Mouse (Mus musculus): Measurements from ENCODE around the gene Hist1h3h. TPM values are rescaled to one million over a fixed set of nuclear protein-coding genes. Genes with fewer than 3 reads are reported as not detected.
"Not testable (repeated sequence)": the region's sequence is repeated elsewhere in the genome, so short reads cannot be mapped to it uniquely, and the experiment has no call there.

Gene Hist1h3h
- 14.2 and 15.6 TPM in 2 replicates for polyA plus RNA-seq (2015; fragmentation: Nextera tagmentation; extraction: Ambion mirVana)

DNA sequence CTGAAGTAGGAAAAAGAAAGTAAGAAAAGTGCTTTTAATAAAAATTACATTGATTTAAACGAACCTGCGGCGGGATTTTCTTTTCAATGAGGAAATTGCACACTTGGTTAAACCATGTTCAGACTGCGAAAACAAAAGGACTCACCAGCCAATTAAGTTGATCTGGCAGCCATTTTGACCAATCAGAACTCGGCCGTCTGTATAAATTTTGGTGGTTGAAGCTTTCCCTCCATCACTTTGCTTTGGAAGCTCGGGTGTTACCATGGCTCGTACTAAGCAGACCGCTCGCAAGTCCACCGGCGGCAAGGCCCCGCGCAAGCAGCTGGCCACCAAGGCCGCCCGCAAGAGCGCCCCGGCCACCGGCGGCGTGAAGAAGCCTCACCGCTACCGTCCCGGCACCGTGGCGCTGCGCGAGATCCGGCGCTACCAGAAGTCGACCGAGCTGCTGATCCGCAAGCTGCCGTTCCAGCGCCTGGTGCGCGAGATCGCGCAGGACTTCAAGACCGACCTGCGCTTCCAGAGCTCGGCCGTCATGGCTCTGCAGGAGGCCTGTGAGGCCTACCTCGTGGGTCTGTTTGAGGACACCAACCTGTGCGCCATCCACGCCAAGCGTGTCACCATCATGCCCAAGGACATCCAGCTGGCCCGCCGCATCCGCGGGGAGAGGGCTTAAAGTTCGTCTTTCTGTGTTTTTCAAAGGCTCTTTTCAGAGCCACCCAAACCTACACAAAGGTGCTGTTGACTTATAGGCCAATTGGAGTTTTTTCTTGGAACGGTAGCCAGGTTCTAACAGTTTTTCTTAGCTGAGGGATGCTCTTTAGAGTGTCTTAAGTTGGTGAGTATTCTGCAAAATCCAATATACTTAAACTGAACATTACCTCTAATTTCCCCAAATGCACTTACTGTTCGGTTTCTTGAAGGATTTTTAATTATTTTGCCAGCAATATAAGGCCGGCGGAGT lies at the start of gene Hist1h3h:
Gene Hist1h3h, plus strand, starts transcription at position 263 of the 961 bp plus-strand sequence.
- Histone ChIP-seq H3K4me1 (peaks cover 42% of the 10 kb centered on the region), H3K4me2 (peak within 1 kb of the TSS; percentile 79), H3K9ac (peak within 1 kb of the TSS; percentile 65), H3K27ac (peak within 1 kb of the TSS; percentile 98), H3K4me3 (replicated peaks) (peak within 1 kb of the TSS; percentile 51)
- WGBS, result 1% methylated on average over 24 of the region's 56 CpGs
- peak; percentile 41 for ATAC-seq (replicated peaks; ENCODE audit: low FRiP score)
- not testable (repeated sequence) for H3K27me3 ChIP-seq; H3K36me3 ChIP-seq; H3K9me3 ChIP-seq (replicated peaks)

- Histone ChIP-seq H3K9ac (no peak within 1 kb of the TSS), H3K4me2 (no peak within 1 kb of the TSS), H3K4me1 (no peaks in the 10 kb centered on the region), H3K27me3 (no peaks in the 10 kb centered on the region), H3K4me3 (replicated peaks) (no peak within 1 kb of the TSS), H3K36me3 (no peaks in the 10 kb centered on the region), H3K27ac (no peak within 1 kb of the TSS), H3K9me3 (replicated peaks) (no peaks in the 10 kb centered on the region)
- no peak for ATAC-seq (replicated peaks; ENCODE audit: low FRiP score)
- 84% methylated on average over 2 of the region's 2 CpGs for WGBS
Measured at GRCm38 (mm10) chr13:21677305-21677704, 40.2 kb upstream of the Hist1h3h start, which contains the start of gene Olfr1360. Gene Olfr1360, minus strand, starts transcription at chr13:21677405.

GRCm38 (mm10) chr13:21697811-21698210 lies 19.6 kb upstream of the Hist1h3h start, which contains the start of gene Olfr1359:
Gene Olfr1359, plus strand, starts transcription at chr13:21698111.
- ATAC-seq (replicated peaks; ENCODE audit: low FRiP score), result no peak
- no peaks in the 10 kb centered on the region for H3K9me3 ChIP-seq (replicated peaks)

GRCm38 (mm10) chr13:21706669-21707068 lies 10.8 kb upstream of the Hist1h3h start:
- Histone ChIP-seq H3K4me1 (0 out of 2 replicates have a peak, but pooled peaks cover 6% of the 10 kb centered on the region), H3K36me3 (no peaks in the 10 kb centered on the region), H3K27ac (no peak overlapping the region), H3K4me2 (no peak overlapping the region), H3K9ac (no peak overlapping the region), H3K4me3 (replicated peaks) (no peak overlapping the region), H3K9me3 (replicated peaks) (no peaks in the 10 kb centered on the region), H3K27me3 (no peaks in the 10 kb centered on the region)
- ATAC-seq (replicated peaks; ENCODE audit: low FRiP score), result no peak
- 75% methylated on average over 4 of the region's 4 CpGs for WGBS

More at GRCm38 (mm10) chr13:21697811-21698210, 19.6 kb upstream of the Hist1h3h start, which contains the start of gene Olfr1359:
- Histone ChIP-seq H3K4me1 (no peaks in the 10 kb centered on the region), H3K4me3 (replicated peaks) (no peak within 1 kb of the TSS), H3K36me3 (no peaks in the 10 kb centered on the region), H3K4me2 (no peak within 1 kb of the TSS), H3K27ac (no peak within 1 kb of the TSS), H3K27me3 (no peaks in the 10 kb centered on the region), H3K9ac (no peak within 1 kb of the TSS)

- Histone ChIP-seq H3K27me3 (no peaks in the 10 kb centered on the region), H3K4me1 (peaks cover 13% of the 10 kb centered on the region), H3K9ac (peak overlapping the region; percentile 48; the same call in 1 of the 2 replicates), H3K9me3 (replicated peaks) (no peaks in the 10 kb centered on the region), H3K4me3 (replicated peaks) (peak overlapping the region; percentile 77), H3K4me2 (peak overlapping the region; percentile 75), H3K36me3 (no peaks in the 10 kb centered on the region), H3K27ac (peak overlapping the region; percentile 93)
- WGBS, result under 1% methylated on average over 32 of the region's 32 CpGs
- ATAC-seq (replicated peaks; ENCODE audit: low FRiP score), result peak; percentile 76
Measured at GRCm38 (mm10) chr13:21710031-21710711, 7.3 kb upstream of the Hist1h3h start.

- peak; percentile 80 for ATAC-seq (replicated peaks; ENCODE audit: low FRiP score)
- Histone ChIP-seq H3K4me2 (peak overlapping the region; percentile 75), H3K36me3 (no peaks in the 10 kb centered on the region), H3K27ac (peak overlapping the region; percentile 54; the same call in 1 of the 2 replicates), H3K9ac (peak overlapping the region; percentile 45), H3K27me3 (no peaks in the 10 kb centered on the region), H3K4me3 (replicated peaks) (peak overlapping the region; percentile 77), H3K4me1 (peaks cover 17% of the 10 kb centered on the region), H3K9me3 (replicated peaks) (no peaks in the 10 kb centered on the region)
- WGBS, result 2% methylated on average over 22 of the region's 22 CpGs
Measured at GRCm38 (mm10) chr13:21710821-21711525, 6.5 kb upstream of the Hist1h3h start.

- peaks cover 17% of the 10 kb centered on the region for H3K4me1 ChIP-seq
- H3K4me3 ChIP-seq (replicated peaks), result peak overlapping the region; percentile 77
- no peaks in the 10 kb centered on the region for H3K27me3 ChIP-seq
- H3K4me2 ChIP-seq, result peak overlapping the region; percentile 75
- no peak for ATAC-seq (replicated peaks; ENCODE audit: low FRiP score)
- no peaks in the 10 kb centered on the region for H3K9me3 ChIP-seq (replicated peaks)
- peak overlapping the region; percentile 45; the same call in 1 of the 2 replicates for H3K9ac ChIP-seq
- 28% methylated on average over 4 of the region's 4 CpGs for WGBS
- H3K36me3 ChIP-seq, result no peaks in the 10 kb centered on the region
- H3K27ac ChIP-seq, result no peak overlapping the region
Measured at GRCm38 (mm10) chr13:21711698-21712097, 5.8 kb upstream of the Hist1h3h start.

DNA sequence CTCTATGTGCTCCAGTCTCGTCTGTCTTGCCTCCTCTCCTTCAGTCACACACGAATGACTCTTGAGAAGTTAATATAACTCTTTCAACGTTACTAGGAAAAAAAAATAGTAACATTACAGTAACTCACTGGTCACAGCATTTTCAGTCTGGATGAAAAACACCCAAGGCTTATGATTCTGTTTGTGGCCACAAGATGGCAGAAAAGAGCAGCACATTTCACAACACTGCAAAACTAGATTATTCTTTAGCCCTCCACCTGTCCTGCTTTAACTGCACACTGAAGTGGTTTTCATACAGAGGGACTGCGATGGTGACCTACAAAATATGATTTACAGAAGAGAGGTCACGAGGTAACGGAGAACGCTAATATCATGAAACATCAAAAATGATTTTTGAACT lies 2.7 kb upstream of the Hist1h3h start:
- Histone ChIP-seq H3K27ac (peak overlapping the region; percentile 98), H3K4me3 (replicated peaks) (peak overlapping the region; percentile 49), H3K9me3 (replicated peaks) (no peaks in the 10 kb centered on the region), H3K27me3 (no peaks in the 10 kb centered on the region), H3K4me2 (peak overlapping the region; percentile 79), H3K9ac (peak overlapping the region; percentile 67; the same call in 1 of the 2 replicates), H3K4me1 (peaks cover 30% of the 10 kb centered on the region), H3K36me3 (no peaks in the 10 kb centered on the region)
- ATAC-seq (replicated peaks; ENCODE audit: low FRiP score), result no peak
- WGBS, result under 1% methylated on average over 7 of the region's 7 CpGs

DNA sequence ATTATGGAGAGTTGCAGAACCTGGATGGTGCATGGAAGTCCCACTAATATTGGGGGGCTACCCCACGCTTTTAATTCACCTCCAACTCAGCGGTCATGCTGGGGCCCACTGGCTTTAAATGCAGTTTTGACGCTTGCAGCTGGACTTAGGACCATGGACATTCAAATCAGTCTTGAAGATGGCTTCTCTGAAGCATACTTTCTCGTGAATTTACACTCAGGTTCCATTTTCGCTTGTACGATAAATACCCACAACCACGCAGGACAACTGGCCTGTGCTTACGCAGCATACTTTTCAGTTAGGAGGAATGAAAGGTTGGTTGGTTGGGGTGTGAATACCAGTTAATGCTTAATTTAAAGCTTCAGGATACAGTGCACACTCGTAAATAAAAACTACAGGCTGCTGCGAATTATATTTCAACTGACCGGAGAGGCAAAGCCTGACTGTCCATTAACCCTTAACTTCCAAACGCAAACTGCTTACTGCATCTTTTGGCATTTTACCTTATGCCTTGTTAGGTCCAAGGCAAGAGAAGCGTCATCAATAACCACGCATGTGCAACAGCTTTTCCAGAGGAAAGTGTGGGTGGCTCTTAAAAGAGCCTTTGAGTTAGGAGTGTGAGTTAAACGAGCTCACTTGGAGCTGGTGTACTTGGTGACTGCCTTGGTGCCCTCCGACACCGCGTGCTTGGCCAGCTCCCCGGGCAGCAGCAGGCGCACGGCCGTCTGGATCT lies 2.2 kb upstream of the Hist1h3h start:
- no peaks in the 10 kb centered on the region for H3K36me3 ChIP-seq
- H3K27me3 ChIP-seq, result no peaks in the 10 kb centered on the region
- peak overlapping the region; percentile 49 for H3K4me3 ChIP-seq (replicated peaks)
- H3K9ac ChIP-seq, result peak overlapping the region; percentile 67
- peaks cover 36% of the 10 kb centered on the region for H3K4me1 ChIP-seq
- H3K9me3 ChIP-seq (replicated peaks), result no peaks in the 10 kb centered on the region
- WGBS, result under 1% methylated on average over 22 of the region's 22 CpGs
- no peak for ATAC-seq (replicated peaks; ENCODE audit: low FRiP score)
- peak overlapping the region; percentile 98 for H3K27ac ChIP-seq
- peak overlapping the region; percentile 79 for H3K4me2 ChIP-seq

- ATAC-seq (replicated peaks; ENCODE audit: low FRiP score), result peak; percentile 94
- H3K36me3 ChIP-seq, result not testable (repeated sequence)
- under 1% methylated on average over 37 of the region's 50 CpGs for WGBS
Measured at GRCm38 (mm10) chr13:21715864-21716539, 1.5 kb upstream of the Hist1h3h start, which contains the start of the genes Hist1h2bl and Hist1h2ai. Gene Hist1h2bl, minus strand, starts transcription at chr13:21716143. Gene Hist1h2ai, plus strand, starts transcription at chr13:21716422.

More at GRCm38 (mm10) chr13:21715864-21716539, 1.5 kb upstream of the Hist1h3h start, which contains the start of the genes Hist1h2bl and Hist1h2ai:
- H3K27ac ChIP-seq, result peak within 1 kb of the TSS; percentile 98
- H3K9ac ChIP-seq, result peak within 1 kb of the TSS; percentile 67
- H3K27me3 ChIP-seq; H3K9me3 ChIP-seq (replicated peaks): not testable (repeated sequence)
- H3K4me1 ChIP-seq, result peaks cover 42% of the 10 kb centered on the region
- H3K4me2 ChIP-seq, result peak within 1 kb of the TSS; percentile 79
- H3K4me3 ChIP-seq (replicated peaks), result peak within 1 kb of the TSS; percentile 49
